Mouse (Mus musculus) layer of hippocampus, adult 9-11 months (tissue): ENCODE measurements at regions not wholly inside any gene's neighbourhood (a gene's known extent, or its start where the extent isn't known, plus 50 kb on each side); places are given as distances from the start of the nearest gene placed in this dataset.
A peak's percentile ranks its signal among the peaks of the same experiment; 100 is the strongest.

Experiments used
- DNase-seq: peaks from one replicate; pipeline ENCODE4 v3.0.0; 2022

DNA sequence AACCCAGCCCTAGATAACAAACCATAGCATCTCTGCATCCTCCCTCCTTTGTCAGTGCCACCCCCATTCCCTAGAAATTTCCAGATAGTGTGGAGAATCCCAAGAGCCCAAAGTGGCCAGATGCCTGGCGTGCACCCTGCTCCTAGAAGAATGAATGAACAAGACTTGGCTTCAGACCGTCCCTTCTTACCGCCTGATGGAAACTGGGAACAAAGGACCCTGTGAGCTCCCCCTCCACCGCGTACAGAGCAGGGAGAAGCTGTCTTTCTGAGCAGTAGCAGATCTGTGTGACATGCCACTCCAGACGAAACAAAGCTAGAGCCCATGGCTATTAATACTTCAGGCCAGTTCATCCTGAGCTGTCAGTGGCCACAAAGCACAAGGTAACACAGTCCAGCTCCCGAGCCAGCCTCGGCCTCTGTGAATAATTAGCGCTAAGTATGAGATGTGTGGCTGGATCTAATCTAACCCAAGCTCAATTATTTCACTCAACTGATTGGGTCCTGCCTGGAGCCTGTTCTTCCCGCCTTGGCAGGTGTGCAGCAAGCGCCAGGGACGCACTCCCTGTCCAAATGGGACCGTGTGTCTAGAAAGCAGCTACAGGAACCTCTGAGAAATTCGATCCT, 111.6 kb downstream of the Cxcl12 start:
- DNase-seq = peak; percentile 19

DNA sequence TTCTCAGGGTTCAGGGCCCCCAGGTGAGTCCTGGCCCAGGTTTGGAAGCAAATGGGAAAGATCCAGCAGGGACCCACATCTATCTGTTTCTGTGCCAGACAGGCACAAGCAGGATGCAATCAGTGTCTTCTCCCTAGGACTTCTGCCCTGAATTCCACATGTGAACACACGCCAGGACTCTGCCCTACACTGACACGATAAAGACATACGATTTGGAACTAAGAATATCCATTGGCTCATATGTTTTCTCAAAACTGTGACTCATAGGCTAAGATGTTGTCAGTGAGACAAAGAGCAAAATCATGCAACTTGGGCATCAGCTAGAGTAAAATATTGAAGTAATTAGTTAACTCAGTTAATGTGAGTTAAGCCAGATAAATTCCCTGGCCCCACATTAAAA, 112.6 kb downstream of the Cxcl12 start:
- no peak for DNase-seq

DNA sequence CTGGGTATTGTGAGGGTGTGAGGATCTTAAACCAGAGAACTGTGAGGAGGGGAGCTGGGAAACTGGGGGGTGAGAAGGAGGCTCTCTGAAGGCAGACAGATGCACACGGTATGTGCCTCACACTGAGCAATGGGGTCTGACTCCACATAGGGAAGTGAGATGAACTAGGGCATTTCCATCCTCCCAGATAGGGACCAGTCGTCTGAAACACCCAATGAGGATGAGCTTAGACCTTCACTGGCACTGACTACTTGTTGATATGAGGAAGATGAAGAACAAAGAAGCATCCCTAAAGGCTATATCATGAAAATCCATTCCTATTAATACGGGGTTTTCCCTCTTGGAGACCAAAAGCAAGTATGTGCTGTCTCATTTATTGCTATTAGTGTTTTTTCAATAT, 115.3 kb downstream of the Cxcl12 start:
- DNase-seq = no peak

GRCm38 (mm10) chr6:117284376-117285106, 116.2 kb downstream of the Cxcl12 start:
- DNase-seq = no peak

DNA sequence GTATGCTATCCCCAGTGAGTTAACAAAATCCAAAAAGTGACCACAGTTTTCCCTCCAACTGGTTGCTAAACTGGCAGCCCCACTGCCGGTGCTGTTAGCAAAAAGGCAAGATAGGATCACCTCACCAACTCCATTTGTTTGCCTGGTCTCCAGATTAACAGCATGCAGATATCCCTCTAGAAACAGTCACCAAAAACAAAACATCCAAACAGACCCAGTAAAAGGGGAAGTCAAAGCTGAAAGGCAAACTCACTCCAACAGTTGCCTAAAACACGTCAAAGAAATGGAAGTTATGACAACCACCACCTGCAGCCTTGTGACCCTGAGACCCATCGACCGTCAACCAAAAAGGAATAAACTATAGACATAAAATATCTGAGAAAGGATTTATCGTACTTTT, 119.1 kb downstream of the Cxcl12 start:
- no peak for DNase-seq

DNA sequence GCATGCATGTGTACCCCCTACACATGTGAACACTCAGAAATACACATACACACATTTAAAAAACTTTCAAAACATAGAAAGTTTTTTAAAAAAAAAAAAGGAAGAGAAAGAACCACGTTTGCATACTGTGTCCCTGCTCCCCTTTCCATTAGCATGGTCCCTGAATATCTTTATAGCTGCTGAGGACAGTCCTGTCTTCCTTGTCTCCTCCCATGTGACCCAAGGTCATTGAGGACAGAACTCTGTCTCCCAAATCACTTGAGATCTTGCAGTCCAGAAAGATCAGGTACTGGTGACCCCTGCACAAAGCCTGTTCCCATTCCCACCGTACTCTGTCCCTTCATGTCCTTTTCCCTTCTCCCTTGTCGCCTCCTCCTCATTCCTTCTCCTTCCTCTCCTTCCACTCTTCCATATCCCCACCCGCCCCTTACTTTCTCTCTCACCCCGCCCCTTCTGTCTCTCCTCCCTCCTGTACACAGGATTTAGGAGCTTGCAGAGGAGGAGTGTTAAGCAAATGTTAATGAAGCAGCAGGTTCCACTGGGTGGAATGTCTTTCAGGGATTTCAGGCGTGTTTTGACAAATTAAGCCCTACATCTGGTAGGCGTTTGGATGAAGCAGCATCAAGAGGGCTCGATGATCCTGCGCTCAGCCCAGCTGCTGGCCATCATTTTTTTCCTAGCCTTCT, 125.6 kb downstream of the Cxcl12 start:
- DNase-seq = no peak

- no peak for DNase-seq
Observed at GRCm38 (mm10) chr6:117297918-117298317, 129.6 kb downstream of the Cxcl12 start.

DNA sequence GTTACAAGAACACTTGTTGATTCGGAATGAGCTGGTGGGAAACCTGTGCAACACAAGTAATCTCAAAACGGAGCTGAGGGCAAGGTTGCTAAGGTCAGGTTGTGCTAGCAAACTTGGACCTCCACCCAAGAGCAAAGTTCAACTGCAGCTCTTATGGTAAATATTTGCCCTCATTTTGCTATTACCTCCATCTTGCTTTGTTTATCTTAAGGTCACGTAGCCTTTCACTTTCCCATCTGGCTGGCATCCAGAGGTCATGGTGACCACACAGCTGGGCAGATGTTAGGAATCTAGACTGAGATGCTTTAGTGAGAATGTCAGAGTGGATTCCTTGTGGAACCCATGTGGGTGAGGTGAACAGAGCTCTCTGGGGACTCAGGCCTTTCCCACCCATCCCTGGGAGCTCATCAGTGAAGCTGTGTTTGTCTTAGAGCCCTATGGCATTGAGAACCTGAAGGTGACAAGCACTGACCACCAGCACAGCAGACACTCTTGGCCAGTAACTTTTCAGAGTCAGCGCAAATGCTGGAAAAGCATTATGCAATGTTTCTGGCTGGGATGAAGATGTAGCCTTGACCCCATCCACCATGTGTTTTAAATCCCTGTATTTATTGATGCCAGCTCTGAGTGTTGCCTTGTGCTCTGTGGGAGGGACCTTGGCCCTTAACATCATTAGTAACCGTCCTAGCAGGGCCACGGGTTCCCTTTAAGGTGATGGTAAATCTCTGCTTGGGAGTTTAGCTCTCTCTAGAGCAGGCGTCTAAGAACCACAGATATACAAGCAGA, 131.4 kb downstream of the Cxcl12 start:
- no peak for DNase-seq

DNA sequence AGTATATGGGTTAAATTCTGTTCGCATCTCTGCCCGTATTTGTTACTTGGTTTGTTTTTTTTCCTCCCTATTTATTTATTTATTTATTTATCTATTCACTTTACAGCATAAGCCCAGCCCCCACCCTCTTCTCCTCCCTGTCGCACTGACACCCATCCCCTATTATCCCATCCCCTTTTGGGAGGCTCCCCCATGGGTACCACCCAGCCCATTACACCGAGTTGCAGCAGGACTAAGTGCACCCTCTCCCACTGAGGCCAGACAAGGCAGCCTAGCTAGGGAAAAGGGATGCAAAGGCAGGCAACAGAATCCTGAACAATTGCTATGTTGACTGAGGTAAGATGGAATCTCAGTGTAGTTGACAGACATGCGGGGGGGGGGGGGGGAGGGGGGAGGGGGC, 135.0 kb downstream of the Cxcl12 start:
- no peak for DNase-seq

DNA sequence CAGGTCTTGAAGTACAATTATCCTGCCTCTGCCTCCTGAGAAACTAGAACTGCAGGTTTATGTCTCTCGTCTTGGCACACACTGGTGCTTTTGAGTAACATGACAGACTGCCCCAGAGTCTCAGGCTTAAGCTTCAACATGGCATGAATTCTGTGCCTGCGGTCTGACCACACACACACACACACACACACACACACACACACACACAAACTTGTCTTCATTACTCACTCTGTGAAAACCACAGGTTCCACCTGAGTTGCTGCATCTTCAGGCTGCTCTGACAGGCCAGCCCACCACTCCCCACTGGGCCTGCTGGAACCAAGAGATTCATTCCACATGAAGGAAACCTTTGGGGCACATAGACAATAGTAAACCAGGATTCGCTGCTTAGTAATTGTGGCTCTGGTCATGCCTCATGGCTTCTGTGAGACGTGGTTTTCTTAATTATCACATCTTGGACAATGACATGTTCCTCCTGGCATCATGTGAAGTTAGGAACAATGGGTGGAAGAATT, 137.5 kb downstream of the Cxcl12 start:
- no peak for DNase-seq

DNA sequence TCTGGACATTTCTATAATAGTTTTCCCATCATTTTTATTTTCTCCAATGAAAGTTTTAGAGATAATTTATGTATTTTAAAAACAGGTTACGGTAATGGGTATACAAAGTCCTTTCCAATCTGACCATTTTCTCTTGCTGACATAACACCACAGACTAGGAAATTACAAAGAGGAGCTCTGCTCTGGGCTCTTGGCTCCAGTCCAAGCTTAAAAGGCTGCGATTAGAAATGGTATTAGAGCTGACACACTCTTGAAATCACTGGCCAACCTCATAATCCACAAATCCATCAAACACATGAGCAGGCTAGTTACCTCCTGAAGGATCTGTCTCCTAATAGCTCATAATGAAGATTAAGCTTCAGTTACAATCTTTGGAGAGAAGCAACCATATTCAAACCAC, 140.3 kb downstream of the Cxcl12 start:
- no peak for DNase-seq

GRCm38 (mm10) chr6:117312891-117313781, 144.8 kb downstream of the Cxcl12 start:
- DNase-seq = peak; percentile 33

DNA sequence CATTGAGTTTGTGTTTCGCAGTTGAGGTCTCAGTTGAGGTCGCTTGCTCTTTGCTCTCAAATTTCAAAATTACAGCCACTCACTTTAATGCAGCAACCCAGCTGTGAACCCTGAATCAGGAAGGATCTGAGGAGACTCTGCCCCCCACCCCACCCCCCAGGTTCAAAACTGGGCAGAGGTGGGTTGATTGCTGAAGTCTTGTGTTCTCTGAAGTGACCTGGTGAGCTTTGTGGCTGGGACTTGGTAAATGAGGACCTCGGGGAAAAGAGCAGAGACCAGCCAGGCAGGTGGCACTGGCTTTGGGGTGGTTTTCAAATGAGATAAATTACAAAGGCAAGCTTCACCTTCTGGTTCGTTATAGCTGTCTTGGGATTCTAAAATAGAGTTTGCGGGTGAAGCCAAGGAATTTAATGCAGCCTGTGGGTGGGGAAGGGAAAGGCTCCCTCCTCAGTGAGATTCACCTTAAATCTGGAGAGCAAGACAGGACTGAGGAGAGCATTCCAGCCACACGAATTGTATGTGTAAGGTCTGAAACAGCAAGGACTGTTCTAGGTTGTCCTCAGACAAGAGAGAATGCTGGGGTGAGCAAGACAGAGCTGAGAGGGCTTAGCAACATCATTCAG, 145.7 kb downstream of the Cxcl12 start:
- no peak for DNase-seq

GRCm38 (mm10) chr6:117323301-117323700, 155.0 kb downstream of the Cxcl12 start:
- no peak for DNase-seq

DNA sequence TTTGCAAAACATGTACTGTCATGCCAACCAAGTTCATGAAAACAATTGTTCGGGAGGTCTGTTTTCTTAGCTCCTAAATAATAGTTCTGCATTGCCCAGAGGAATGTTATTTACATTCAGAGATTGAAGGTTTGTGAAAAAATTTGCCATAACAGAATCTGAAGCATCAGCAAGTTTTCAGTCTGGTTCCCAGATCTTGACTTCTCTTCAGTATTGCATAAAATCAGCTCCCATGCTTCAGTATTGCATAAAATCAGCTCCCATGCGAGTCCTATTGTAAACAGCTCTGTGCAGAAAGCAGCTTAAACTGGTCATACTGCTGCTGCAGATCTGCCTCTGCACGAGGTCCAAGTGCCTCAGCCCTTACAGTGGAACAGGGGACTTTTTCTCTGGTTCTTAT, 155.5 kb downstream of the Cxcl12 start:
- no peak for DNase-seq

DNA sequence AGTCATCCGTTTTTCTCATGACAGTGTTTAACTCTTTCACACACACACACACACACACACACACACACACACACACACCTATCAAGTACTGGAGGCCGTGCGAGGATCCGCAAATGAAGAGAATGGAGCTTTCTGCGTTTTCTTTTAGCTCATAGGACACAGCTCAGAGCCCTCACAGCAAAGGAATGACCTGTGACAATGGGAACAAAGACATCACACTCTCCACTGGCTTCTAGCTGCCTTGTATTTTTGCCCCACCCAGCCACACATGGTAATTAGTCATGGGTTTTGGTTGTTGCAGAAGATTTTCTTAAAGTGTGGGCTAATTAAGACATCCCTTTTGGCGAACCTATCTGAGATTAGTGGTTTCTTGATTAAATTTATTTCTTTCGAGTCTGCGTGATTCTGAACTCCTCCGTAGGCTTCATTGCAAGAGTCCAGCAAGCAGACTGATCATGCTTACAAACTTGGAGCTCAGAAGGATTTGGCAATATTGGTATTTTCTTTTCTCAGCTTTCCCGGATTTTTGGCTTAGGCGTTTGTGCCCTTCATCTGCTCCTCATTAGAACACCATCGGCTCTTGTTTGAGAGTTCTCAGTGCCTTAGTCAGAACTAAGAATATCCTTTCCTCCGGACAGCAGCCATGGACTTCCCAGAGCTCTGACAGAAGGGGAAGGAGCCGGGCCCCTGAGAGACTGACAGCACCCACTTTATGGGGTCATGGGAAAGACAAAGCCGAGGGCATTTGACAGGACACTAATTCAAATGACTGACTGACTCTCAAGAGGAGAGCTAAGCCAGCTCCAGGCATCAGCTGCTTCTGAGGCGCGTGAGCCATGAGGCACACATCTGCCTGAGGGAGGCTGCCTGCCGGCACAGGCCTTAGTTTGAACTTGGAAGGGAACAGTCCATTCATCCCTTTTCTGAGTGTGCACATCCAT, 158.8 kb downstream of the Cxcl12 start:
- DNase-seq = no peak

DNA sequence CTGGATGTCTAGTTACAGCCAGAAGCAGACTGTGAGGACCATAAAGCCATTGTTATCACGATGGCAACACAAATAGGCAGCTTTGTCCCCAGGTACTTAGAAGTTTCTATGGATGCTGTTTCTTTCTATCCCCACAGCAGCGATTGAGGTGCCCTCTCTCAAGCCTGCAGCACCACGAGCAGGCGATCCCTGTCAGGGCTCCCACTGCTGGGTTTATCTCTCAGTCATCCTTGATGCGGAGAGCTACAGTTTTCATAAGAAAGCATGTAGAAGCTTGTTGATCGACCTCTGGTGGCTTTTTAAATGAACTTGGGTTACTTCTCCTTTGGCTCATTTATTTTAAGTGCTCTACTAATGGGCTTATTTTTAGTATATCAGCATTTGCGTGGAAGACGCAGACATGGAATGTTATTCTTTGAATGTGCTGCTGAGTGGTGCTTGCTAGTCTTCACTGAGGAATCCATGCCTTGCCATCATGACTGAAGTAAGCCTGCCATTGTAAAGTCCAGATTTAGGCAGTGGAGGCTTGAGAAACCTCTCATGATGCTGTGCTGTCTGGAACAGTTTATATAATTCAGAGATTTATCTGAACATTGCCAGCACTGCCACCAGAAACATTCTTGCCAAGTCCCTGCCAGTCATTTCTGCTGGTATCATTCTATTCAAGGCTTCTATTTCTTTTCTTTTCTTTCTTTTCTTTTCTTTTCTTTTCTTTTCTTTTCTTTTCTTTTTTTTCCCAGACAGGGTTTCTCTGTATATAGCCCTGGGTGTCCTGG, 161.0 kb downstream of the Cxcl12 start:
- no peak for DNase-seq

GRCm38 (mm10) chr6:117330198-117330597, 161.9 kb downstream of the Cxcl12 start:
- no peak for DNase-seq

- no peak for DNase-seq
Observed at GRCm38 (mm10) chr6:117330726-117331360, 162.5 kb downstream of the Cxcl12 start.
